Mouse (Mus musculus) spleen, postnatal 4 days (tissue): ENCODE data around the gene Klhl2.

Experiments used
- DNase-seq, 2 experiments: peaks; one replicate each; pipeline ENCODE4 v3.0.0; 2022; ENCODE audit warnings: low spot score in 2 of 2

Klhl2 gene

DNA sequence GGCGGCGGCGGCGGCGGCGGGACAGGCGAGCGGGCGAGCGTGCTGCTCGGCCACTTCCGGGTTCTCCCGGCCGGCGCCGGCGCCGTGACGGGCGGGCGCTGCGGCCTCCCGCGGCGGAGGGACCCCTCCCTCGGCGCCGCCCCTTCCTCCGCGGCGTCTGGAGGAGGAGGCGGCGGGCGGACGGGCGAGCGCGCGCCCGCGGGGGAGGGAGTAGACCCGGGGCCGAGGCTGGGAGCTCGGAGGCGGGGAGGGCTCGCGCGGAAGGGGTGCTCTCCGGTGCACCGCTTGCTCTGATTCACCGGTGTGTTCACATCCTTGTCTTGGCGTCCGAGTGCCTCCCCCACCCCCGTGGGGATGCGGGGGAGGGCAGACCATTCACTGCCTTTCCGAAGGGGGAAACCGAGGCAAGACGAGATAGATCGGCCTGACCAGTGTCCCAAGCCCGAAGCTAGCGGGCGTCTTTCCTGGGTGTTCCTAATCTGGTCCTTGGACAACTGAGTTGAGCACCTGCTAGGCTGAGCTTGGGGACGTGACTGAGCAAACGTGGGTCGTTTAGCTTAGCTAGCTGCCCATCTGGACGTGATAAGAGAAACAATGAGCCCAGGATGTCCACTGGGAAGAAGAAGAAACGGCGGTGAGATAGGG, at the start of gene Klhl2:
Gene Klhl2, minus strand, starts transcription at position 121 of the 645 bp plus-strand sequence.
- peak; percentile 64 to 83 for DNase-seq

DNA sequence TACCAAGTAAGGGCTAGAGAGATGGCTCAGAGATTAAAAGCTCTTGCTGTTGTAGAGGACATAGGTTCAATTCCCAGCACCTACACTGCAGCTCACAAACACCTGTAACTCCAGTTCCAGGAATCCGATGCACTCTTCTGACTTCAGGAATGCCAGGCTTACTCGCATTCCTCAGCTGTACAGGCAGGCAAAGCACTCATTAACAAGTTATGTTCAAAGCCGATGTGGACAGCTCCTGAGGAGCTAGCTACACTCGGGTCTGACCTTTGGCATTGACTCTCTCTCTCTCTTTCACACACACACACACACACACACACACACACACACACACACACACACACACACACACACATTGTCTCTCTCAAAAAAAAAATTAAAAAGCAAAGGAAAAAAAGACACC, 48.9 kb upstream of the Klhl2 start:
- no peak for DNase-seq

- no peak for DNase-seq
Observed at GRCm38 (mm10) chr8:64896731-64897130, 46.9 kb upstream of the Klhl2 start.

DNA sequence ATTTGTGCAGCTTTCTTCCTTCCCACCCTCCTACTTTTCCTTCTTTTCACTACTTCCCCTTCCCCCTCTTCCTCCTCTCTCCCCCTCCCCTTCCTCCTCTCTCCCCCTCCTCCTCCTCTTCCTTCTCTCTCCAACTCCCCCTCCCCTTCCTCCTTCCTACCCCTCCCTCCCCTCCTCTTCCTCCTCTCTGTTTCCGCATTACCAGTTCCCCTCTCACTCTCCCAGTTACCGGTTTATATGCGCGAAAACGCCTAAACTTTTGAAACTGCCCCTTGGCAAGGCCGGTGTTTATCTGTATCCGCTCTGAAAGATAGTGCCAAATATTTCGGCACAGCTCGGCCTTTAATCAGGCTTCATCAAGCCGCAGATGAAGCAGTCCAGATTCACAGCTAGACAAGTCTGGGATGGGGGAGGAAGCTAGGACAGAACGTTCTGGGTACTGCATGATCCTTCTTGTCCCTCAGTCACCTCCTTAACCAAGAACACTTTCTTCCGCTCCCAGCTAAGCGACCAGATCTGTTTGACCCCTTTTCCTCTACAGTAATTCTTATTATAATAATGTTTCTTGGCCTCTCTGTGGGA, 30.9 kb upstream of the Klhl2 start:
- DNase-seq, result no peak

DNA sequence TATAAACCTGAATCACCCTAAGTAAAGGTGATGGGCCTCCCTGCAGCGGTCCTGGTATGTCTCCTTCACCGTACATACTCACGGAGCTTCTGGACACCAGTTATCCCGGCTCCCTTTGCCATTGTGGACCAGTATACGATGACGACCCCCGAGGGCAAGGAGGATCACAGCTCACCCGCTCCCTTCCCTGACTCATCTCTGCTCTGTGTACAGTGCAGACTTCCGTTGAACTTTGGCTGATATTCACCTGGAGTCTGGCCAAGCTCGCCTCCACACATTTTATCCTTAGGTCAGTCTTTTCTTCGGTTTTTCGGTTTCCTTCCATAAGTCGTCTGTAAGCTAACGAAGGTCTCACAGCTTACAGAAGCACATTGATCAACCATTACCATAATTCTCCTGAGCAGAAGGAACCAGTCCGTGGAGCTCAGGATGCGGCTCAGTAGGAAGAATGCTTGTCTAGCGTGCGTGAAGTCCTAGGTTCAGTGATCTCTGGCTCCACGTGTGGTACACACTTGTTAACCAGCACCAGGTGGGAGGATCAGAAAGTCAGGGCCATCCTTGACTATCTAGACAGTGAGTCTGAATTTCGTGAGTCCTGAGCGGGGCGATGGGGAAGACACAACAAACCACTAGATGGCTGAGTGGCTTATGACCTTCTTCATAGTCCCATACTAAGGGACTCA, 28.0 kb upstream of the Klhl2 start:
- no peak for DNase-seq

DNA sequence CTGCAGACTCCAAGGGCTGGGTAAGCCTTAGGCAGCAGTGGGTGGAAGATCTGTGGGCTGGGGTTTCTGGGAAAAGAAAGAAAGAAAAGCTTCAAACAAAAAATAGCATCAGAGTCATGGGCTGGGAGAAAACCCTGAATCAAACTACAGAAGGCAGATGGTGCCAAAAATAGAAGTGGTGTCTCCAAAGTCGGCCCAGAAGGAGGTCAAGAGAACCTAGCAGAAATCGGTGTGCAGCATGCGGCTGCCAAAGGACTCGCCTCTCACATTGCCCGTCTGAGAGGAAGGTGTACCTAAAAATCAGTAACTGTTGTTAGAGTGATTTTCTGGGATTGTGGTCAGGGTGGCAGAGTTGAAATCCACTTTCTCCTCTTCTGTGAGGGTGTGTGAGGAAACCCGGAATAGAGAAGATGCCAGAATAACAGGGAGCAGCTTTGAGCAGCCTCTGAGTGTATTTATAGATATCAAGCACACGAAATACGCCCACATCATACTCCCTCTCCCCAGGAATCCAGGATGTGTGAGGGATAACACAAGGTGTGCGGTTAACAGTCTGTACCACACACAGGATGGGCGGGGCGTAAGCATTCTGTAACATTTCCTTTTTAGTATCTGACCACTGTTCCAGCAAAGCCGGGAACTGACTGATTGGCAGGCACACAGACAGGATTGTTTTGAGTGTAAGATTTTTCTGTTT, 21.8 kb upstream of the Klhl2 start:
- DNase-seq, result no peak

GRCm38 (mm10) chr8:64870218-64870617, 20.4 kb upstream of the Klhl2 start:
- DNase-seq, result no peak

DNA sequence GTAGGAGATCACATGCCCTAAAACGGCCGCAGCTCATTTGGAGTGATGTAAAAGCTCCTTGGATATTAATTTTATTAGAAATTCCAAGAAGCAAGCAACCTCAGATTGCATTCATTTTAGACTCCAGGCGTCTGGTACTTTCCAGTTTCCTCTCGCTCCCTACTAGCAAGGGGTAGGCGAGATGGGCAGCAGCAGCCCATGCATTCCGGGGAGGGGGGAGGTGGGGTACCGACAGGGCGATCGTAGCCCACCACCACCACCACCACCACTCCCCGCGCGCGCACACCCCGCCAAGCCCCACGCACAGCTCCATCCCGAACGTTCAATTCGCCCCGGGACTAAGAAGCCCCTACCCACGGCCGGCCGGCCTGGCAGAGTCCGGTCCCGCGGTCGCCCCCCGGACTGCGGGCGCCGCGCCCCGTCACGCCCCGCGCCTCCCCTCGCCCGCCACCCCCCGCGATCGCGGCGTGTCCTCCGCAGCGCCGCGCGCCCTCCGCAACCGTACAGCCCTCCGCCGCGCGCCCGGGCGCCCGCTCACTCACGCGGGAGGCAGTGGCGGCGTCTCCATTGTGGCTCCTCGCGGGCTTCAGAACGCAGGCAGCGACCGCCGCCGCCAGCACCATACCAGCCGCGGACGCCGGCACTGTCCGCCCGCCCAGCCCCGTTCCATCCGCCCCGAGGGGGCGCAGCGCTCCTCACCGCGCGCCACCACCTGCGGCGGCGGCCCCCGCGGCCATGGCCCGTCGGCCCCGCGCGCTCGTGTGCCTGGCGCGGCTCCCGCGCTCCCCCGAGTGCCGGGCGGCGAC, 523 bp downstream of the Klhl2 start:
- peak in 1 of 2 experiments; percentile 70 for DNase-seq

DNA sequence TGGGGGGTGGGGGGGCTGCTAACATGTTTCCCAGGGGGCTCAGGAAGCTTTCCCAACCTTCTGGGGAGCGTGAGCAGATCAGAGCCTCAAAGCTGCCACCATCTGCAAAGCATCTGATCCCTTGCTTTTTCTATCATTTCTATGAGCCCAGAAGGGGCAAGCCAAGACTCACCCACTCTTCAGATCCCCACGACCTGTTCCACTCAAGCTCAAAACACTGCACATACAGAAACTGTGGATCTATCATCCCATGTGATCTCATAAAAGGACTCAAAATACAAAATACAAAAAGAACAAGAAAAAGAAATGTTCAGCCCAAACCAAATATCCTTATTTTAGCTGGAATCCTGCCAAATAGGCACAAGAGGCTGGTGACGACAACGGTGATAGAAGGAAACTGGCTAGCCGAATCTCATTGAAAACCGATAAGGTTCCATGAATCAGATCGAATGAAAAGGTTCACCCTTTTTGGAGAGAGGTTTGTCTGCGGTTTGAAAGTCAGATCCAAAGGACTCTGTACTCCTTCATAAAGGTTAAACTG, 1.5 kb downstream of the Klhl2 start:
- no peak for DNase-seq

DNA sequence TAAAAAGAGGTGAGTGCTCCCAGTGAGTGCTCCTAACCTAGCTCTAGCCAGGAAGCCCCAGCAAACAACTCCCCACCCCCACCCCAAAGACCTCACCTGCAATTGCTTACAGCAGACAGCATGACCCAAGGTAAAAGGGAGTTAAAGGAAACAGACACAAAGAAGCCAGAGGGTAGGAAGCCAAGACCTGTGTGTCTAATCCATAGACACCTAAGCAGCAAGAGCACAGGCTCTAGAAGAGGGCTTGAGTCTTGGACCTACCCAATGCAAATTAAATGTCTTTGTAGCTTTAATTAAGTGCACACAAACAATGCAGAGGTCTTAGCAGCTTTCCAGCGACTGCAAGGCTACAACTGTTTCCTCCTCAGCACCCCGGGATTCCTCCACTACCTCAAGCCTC, 2.2 kb downstream of the Klhl2 start:
- no peak for DNase-seq

DNA sequence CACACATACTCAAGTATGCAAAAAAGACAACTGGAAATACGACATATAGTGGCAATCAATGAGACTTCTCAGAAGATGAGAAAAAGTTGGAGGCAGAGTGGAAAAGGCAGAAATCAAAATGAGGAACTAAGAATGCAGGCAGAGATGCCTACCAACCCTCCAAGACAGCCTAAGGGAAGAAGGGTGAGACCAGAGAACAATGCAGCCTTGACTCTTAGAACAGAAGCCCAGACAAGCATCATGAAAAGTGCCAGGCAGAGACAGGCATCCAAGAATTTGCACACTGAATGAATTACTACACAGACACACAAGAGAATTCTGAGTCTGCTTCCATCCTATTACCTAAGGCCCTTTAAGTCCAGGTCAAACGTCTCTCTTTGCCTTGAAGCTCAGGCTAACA, 2.6 kb downstream of the Klhl2 start:
- no peak for DNase-seq

DNA sequence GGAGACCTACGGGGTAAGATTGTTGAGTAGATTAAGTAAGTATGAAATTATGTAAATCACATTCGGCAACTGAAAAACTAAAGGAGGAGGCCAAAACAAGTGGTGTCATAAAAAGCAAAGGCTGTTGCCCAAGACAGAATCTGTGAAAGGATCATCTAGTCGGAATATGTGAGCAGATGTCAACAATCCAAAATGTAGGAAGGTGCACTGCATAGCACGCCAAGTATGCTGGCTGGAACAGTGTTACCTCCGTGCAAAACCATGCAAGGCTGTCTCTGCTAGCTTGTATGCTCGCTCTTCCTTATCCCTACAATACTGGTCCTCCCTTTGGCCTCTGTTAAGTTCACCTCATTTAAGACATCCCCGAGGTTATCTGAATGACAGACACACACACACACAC, 4.5 kb downstream of the Klhl2 start:
- DNase-seq, result no peak

- no peak for DNase-seq
Observed at GRCm38 (mm10) chr8:64844043-64844481, 5.8 kb downstream of the Klhl2 start.

DNA sequence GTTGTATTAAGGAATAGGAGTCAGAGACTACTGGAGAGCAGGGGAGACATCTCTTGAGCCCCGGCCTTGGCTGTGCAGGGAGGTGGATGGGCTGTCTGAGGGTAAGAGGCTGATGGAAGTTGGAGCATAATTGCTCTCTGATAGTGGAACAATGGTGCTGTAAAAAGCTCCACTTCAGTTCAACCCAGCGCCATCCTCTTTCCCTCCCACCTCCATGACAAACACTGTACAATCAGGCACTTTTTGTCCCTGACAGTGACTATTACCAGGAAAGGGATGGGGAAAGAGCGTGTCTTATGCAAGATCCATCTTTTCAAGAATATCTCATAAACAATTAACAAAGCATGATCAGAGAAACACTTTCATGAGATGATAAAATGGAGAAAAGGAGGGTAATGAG, 6.6 kb downstream of the Klhl2 start:
- DNase-seq, result no peak

DNA sequence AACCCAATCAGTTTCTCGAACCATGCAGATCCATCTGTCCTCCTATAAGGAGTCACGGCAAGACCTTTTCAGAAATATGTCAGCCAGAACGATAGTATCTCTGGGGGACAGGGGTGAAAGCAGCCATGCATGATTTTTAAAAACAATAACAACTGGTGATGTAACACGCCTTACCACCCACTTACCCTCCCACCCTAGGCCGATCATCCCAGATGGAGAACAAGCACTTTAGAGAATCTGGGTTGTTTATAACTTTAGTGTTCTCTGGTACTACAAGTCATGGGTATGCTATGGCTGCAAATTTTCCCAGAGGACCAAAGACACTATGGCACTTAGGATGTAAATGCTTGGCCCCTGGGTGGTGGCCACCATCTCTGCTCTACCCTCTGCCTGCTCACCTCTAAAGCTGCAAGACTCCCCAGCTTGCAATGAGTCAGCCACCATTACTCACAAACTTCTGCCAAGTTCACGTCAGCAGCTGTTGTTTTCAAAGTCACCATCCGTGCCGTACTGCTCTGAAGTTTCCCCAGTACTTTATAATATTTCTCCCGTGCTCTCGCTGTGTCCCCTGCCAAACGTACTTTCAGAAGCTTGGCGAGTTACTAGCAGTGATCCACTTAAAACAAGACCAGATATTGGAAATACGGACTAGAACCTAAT, 7.9 kb downstream of the Klhl2 start:
- no peak for DNase-seq

DNA sequence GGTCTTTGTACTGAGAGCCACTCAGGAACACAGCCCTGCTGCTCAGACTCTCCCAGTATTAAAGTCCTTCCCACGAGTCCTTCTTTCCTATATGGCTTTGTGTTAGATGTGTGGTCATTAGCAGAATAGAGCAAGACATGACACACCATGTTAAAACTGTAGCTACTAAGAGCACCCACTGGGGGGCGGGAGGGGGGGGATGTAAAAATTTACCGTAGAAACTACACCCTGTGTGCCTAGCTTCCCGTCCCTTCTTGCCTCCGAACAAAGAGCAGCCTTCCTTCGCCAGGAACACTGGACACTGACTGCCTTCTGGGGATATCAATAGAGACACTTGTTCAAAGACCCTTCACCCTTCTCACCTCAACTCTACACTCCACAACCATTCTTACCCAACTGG, 10.2 kb downstream of the Klhl2 start:
- no peak for DNase-seq

DNA sequence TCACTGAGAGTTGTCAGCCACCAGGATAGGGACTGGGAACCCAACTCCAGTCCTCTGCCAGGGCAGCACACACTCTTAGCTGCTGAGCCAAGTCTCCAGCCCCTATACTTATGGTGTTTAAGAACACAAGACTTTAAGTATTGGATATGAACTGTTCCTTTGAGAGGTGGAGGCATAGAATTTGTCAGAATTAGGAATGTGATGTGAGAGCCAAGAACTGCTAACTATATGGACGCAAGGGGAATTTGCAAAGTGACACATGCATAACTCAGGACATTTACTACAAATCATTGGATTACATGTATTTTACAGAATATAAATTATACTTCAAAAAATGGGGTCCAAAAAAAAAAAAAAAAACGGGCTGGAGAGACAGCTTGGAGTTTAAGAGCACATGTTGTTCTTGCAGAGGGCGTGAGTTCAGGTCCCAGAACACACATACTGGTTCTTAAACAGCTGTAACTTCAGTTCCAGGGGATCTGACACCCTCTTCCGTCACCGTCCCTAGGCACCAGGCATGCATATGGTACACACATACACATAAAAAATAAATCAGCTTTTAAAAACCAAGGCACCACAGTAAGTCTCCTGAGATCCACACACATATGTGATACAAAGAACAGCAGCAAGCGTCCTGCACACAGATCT, 14.2 kb downstream of the Klhl2 start:
- DNase-seq, result no peak

DNA sequence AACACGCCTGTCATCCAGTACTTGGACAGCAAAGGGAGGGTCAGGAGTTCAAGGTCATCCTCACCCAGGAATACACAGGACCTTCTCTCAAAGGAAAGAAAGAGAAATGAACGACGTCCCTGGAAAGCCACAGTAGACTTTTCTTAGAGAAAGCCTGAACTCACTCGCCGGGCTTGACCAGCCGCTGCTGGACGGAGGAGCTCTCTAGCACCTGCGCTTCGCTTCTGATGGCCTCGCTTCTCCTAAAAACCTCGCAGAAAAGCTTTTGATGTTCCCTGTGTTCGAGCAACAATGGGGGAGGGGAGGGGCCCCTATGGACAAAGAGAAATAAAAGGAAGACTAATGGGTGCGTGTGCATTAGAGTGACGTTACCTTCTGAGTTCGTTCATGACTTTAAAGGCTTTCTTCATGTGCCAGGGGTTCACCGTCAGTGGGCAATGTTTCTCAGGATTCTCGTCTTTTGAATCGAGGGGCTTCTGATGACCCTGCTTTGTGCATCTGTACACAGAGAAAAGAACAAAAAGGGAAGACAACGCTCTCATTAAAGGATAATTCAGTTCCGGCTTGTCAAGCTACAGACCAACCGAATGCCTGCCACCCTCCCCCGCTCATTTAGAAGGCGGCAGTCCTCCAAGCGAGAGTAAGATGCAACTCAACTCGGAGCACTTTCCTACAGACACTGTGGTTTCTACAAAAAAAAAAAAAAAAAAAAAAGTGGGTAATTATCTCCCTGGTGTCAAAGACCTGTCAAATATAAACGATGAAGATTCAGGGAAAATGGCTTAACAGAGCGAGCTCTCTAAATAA, 15.5 kb downstream of the Klhl2 start:
- no peak for DNase-seq

GRCm38 (mm10) chr8:64832581-64833135, 17.2 kb downstream of the Klhl2 start:
- DNase-seq, result no peak
